Mouse (Mus musculus): ENCODE measurements at regions not wholly inside any gene's neighbourhood (a gene's known extent, or its start where the extent isn't known, plus 50 kb on each side); places are given as distances from the start of the nearest gene placed in this dataset.

GRCm38 (mm10) chr8:126649305-126649704 is 55.5 kb upstream of the Irf2bp2 start:
- H3K27me3 ChIP-seq (ENCODE audit: control insufficient read depth, insufficient read depth, low read length): no peaks in the 10 kb centered on the region
- no peak for DNase-seq
- no peak overlapping the region for H3K9ac ChIP-seq (ENCODE audit: low read depth, low read length)
- no peaks in the 10 kb centered on the region for H3K36me3 ChIP-seq (ENCODE audit: control insufficient read depth, insufficient read depth, low read length)
- H3K4me1 ChIP-seq (ENCODE audit: control insufficient read depth, insufficient read depth, low read length): no peaks in the 10 kb centered on the region; the same call in 1 of the 2 replicates
- no peak overlapping the region for H3K4me3 ChIP-seq
- TF ChIP-seq POLR2A (IDR thresholded peaks at IDR 0.05; ENCODE audit: insufficient read depth, low read depth, low read length) (no peak), CTCF (IDR thresholded peaks at IDR 0.05) (no peak), EP300 (IDR thresholded peaks at IDR 0.05; ENCODE audit: insufficient read depth, low read depth, low read length) (no peak)
- WGBS: 94% methylated on average over 1 of the region's 1 CpGs
- H3K79me2 ChIP-seq (replicated peaks; ENCODE audit: control insufficient read depth, insufficient read depth, low read length): no peaks in the 10 kb centered on the region
- no peak overlapping the region for H3K27ac ChIP-seq
- intact Hi-C loops (cut with DNase I): no loop called here

GRCm38 (mm10) chr8:126647350-126647749 is 53.6 kb upstream of the Irf2bp2 start:
- no peak for DNase-seq
- H3K27me3 ChIP-seq (ENCODE audit: control insufficient read depth, insufficient read depth, low read length): no peaks in the 10 kb centered on the region
- WGBS: 36% methylated on average over 1 of the region's 1 CpGs
- H3K79me2 ChIP-seq (replicated peaks; ENCODE audit: control insufficient read depth, insufficient read depth, low read length): no peaks in the 10 kb centered on the region
- H3K9ac ChIP-seq (ENCODE audit: low read depth, low read length): no peak overlapping the region
- no peak overlapping the region for H3K4me3 ChIP-seq
- intact Hi-C loops (cut with DNase I): no loop called here
- H3K27ac ChIP-seq: no peak overlapping the region
- H3K4me1 ChIP-seq (ENCODE audit: control insufficient read depth, insufficient read depth, low read length): no peaks in the 10 kb centered on the region; the same call in 1 of the 2 replicates
- TF ChIP-seq EP300 (IDR thresholded peaks at IDR 0.05; ENCODE audit: insufficient read depth, low read depth, low read length): no peak
- TF ChIP-seq POLR2A (IDR thresholded peaks at IDR 0.05; ENCODE audit: insufficient read depth, low read depth, low read length): no peak
- TF ChIP-seq CTCF (IDR thresholded peaks at IDR 0.05): no peak
- no peaks in the 10 kb centered on the region for H3K36me3 ChIP-seq (ENCODE audit: control insufficient read depth, insufficient read depth, low read length)

- Histone ChIP-seq H3K27ac (no peak overlapping the region), H3K4me1 (ENCODE audit: control insufficient read depth, insufficient read depth, low read length) (no peaks in the 10 kb centered on the region; the same call in 1 of the 2 replicates), H3K27me3 (ENCODE audit: control insufficient read depth, insufficient read depth, low read length) (no peaks in the 10 kb centered on the region), H3K9ac (ENCODE audit: low read depth, low read length) (no peak overlapping the region), H3K79me2 (replicated peaks; ENCODE audit: control insufficient read depth, insufficient read depth, low read length) (no peaks in the 10 kb centered on the region), H3K36me3 (ENCODE audit: control insufficient read depth, insufficient read depth, low read length) (no peaks in the 10 kb centered on the region), H3K4me3 (no peak overlapping the region)
- no peak for DNase-seq
- 66% methylated on average over 8 of the region's 8 CpGs for WGBS
- TF ChIP-seq EP300 (IDR thresholded peaks at IDR 0.05; ENCODE audit: insufficient read depth, low read depth, low read length) (no peak), CTCF (IDR thresholded peaks at IDR 0.05) (no peak), POLR2A (IDR thresholded peaks at IDR 0.05; ENCODE audit: insufficient read depth, low read depth, low read length) (no peak)
- intact Hi-C loops (cut with DNase I): no loop called here
Measured at GRCm38 (mm10) chr8:126646604-126647311, 53.0 kb upstream of the Irf2bp2 start.

- no peaks in the 10 kb centered on the region for H3K36me3 ChIP-seq (ENCODE audit: control insufficient read depth, insufficient read depth, low read length)
- TF ChIP-seq POLR2A (IDR thresholded peaks at IDR 0.05; ENCODE audit: insufficient read depth, low read depth, low read length) (no peak), CTCF (IDR thresholded peaks at IDR 0.05) (no peak), EP300 (IDR thresholded peaks at IDR 0.05; ENCODE audit: insufficient read depth, low read depth, low read length) (no peak)
- intact Hi-C loops (cut with DNase I): no loop called here
- no peaks in the 10 kb centered on the region for H3K79me2 ChIP-seq (replicated peaks; ENCODE audit: control insufficient read depth, insufficient read depth, low read length)
- H3K4me3 ChIP-seq: no peak overlapping the region
- H3K9ac ChIP-seq (ENCODE audit: low read depth, low read length): no peak overlapping the region
- 74% methylated on average over 5 of the region's 5 CpGs for WGBS
- H3K4me1 ChIP-seq (ENCODE audit: control insufficient read depth, insufficient read depth, low read length): no peaks in the 10 kb centered on the region; the same call in 1 of the 2 replicates
- no peak for DNase-seq
- H3K27ac ChIP-seq: no peak overlapping the region
- no peaks in the 10 kb centered on the region for H3K27me3 ChIP-seq (ENCODE audit: control insufficient read depth, insufficient read depth, low read length)
Measured at GRCm38 (mm10) chr8:126644179-126644578, 50.4 kb upstream of the Irf2bp2 start.

All from heart, adult 2 months (tissue).